In genomic region chr11:56107929-56108328, GRCm38 (mm10) we compare ENCODE assay signal across 9 mouse cellular contexts.
DNase-seq lines count a peak whose midpoint lies in the region; ATAC-seq lines count a peak whose summit lies in the region.
"Had no signal": no experiment of that assay in that cellular context is flagged by ENCODE, and none has a peak within 500 bp of the region (broad histone marks: within the 10 kb centered on the region; RNA-seq: fewer than 3 reads in every experiment).

No protein-coding gene starts in this region.

- H3K4me2 ChIP-seq in midbrain, embryonic 14.5 days (ENCODE audit: low read length): no peak overlapping the region
- H3K4me2 ChIP-seq: lung, embryonic 15.5 days had no signal

- H3K27ac ChIP-seq in midbrain, embryonic 14.5 days (replicated peaks; ENCODE audit: low read depth, low read length): no peak overlapping the region
- H3K27ac ChIP-seq: lung, embryonic 15.5 days had no signal

- no peaks in the 10 kb centered on the region for H3K27me3 ChIP-seq in midbrain, embryonic 14.5 days (ENCODE audit: control insufficient read depth, insufficient read depth, low read length)
- H3K27me3 ChIP-seq: lung, embryonic 15.5 days had no signal

- no peak for ATAC-seq in CD4-positive, CD25-positive, alpha-beta regulatory T cell, adult 4 months
- no peak for ATAC-seq in midbrain, embryonic 14.5 days (ENCODE audit: low FRiP score, low TSS enrichment)

- no peaks in the 10 kb centered on the region for H3K9me3 ChIP-seq in midbrain, embryonic 14.5 days (ENCODE audit: control insufficient read depth, low read length)
- H3K9me3 ChIP-seq: lung, embryonic 15.5 days had no signal

- 10% methylated on average over 3 of the region's 3 CpGs for WGBS in midbrain, embryonic 14.5 days

- H3K36me3 ChIP-seq in midbrain, embryonic 14.5 days (ENCODE audit: control insufficient read depth, insufficient read depth, low read length): no peaks in the 10 kb centered on the region
- H3K36me3 ChIP-seq: lung, embryonic 15.5 days had no signal

- H3K4me1 ChIP-seq in midbrain, embryonic 14.5 days (ENCODE audit: control insufficient read depth, insufficient read depth, low read length): no peaks in the 10 kb centered on the region
- H3K4me1 ChIP-seq: lung, embryonic 15.5 days had no signal

- peak; percentile 47 for DNase-seq in CD4-positive, CD25-positive, alpha-beta regulatory T cell, adult 2 months (ENCODE audit: low read depth, low spot score)
- peak; percentile 48 for DNase-seq in cerebellum, adult 11 months
- peak; percentile 80 for DNase-seq in forelimb bud, embryonic 11.5 days (ENCODE audit: low read depth, low spot score)
- peak; percentile 53 for DNase-seq in hindlimb bud, embryonic 11.5 days (ENCODE audit: extremely low spot score, low read depth, low spot score)
- DNase-seq in left cerebral cortex, postnatal 14 days (ENCODE audit: low spot score in 2 of 2): peak; percentile 56 to 77
- DNase-seq in midbrain, embryonic 14.5 days: peak; percentile 94
- peak; percentile 23 to 71 for DNase-seq in spleen, postnatal 4 days (ENCODE audit: low spot score in 2 of 2)

- no peak overlapping the region for H3K4me3 ChIP-seq in midbrain, embryonic 14.5 days (replicated peaks; ENCODE audit: low read depth, low read length)
- H3K4me3 ChIP-seq: lung, embryonic 15.5 days had no signal

- intact Hi-C loops in left cerebral cortex, postnatal 14 days (cut with DNase I): loop anchor here (1.0 to 2.0 kb wide), 2 partner anchors 95 to 589 kb away; no protein-coding TSS in a partner anchor

- H3K9ac ChIP-seq in midbrain, embryonic 14.5 days (replicated peaks; ENCODE audit: low read length): no peak overlapping the region
- H3K9ac ChIP-seq: lung, embryonic 15.5 days had no signal
